Mouse (Mus musculus): ENCODE measurements around the gene Gm10197. TPM values are rescaled to one million over a fixed set of nuclear protein-coding genes. Genes with fewer than 3 reads are reported as not detected.

The Gm10197 gene
- total RNA-seq, 2 experiments from 2014 or later, result not detected

DNA sequence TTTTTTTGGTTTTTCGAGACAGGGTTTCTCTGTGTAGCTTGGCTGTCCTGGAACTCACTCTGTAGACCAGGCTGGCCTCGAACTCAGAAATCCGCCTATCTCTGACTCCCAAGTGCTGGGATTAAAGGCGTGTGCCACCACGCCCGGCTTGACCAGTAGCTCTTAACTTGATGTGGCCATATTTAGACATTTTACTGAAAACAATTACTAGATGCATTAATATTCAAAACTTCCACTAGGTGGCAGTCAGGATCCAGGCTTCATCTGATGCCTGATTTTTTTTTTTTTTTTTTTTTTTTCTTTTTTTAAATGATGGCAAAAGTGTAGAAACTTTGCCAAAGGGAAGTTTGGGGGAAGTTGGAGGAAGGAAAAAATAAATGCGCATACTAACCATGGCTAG is 23.0 kb upstream of the Gm10197 start:
- DNase-seq (ENCODE audit: low spot score in 2 of 2), result peak in 1 of 2 experiments; percentile 77

DNA sequence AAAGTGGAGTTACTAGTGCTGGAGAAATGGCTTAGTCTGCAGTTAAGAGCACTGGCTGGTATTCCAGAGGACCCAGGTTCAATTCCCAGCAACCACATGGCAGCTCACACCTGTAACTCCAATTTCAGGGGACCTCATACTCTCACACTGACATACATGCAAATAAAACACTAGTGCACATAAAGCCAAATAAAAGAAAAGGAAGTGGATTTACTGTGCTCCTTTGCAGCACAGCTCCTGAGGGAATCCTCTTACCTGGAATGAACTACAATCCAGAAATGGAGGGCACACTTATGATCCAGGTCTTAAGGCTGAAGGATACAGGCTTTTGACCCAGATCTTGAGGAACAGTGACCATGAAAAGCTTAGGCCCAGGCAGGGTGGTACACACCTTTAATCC is 22.1 kb upstream of the Gm10197 start:
- no peak for DNase-seq (ENCODE audit: low spot score in 2 of 2)

DNA sequence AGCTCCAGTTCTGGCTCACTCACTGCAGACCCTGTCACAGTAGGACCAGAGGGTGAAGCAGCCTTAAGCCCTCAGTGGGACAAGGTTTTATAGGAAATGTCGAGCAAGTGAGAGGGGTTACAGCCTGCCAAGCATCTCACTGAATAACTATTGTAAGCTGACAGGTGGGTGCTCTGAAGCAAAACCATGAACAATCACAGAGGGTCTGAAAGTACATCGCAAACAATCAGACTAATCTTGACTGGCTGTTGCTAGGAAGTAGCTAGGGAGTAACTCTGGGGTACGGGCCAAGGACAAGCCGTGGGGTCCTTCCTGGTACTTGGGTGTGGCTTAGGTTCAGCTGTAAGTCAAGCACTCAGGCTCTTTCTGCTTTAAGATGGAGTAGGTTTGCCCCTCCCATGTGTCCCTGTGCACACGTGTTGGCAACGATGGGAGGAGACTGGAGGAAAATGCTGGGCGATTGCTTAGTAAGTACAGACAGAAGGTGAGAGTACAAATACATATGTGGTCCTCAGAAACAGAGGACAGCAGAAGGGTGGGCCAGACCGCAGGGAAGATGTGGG is 21.3 kb upstream of the Gm10197 start:
- DNase-seq (ENCODE audit: low spot score in 2 of 2), result no peak

DNA sequence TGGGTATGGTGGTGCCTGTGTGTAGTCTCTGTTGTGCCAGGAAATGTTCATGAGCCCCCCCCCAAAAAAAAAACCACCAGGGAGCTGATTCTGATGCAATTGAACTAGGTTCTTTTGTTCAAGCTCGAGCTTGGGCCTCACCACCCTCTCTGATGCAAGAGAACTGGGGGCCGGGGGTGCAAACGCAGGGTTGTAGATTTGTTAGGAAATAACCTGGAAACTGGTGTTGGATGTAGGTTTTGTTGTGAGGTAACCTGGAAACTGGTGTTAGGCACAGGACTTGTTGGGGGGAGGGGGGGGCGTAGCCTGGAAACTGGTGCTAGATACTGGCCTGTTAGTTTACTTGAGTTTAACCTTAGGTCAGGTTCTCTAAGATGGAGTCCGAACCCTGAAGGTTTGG is 20.2 kb upstream of the Gm10197 start:
- DNase-seq (ENCODE audit: low spot score in 2 of 2), result no peak

DNA sequence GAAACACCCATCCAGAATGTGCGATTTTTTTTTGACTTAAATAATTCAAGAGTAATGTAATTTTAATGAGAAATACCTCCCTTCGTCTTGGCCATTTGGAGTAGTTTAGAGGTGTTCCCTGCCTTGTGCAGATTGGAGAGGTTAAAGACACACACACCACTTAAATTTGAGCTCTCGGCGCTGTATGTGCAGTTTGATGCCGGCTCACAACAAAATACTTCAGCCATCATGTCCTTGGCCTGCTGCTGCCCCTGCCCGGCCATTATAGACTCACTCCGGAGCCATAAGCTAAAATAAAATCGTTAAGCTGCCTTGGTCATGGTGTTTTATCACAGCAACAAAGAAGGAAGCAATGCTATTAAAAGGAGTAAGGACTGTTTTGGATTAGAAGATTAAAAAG is 19.8 kb upstream of the Gm10197 start:
- no peak for DNase-seq (ENCODE audit: low spot score in 2 of 2)

DNA sequence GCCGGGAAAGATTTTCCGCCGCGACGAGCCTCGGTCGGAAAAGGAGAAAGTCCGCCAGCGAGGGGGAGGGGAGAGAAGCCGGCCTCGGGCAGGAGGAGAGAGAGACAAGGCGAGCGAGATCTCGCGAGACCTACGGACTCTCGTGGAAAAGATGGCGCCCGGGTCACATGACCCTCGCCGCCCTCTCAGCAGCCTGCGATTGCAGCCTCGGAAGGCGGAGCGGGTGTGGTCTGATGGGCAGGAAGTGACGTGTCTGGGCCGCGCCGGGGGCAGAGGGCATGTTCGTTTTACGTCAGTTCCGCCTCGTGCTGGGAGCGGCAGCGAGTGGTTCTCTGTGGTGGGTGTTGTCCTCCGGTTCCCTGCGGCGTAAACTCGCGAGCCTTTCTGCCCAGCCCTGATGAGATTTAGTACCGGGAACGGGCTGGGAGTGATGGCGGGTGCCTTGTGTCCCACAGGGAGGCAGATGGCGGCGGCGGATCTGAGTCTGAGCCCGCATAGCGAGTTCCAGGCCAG is 19.0 kb upstream of the Gm10197 start, which contains the start of gene Smndc1:
Smndc1 (minus strand) TSS at position 84 of the 513 bp plus-strand sequence.
- DNase-seq (ENCODE audit: low spot score in 2 of 2), result peak; percentile 98 to 99

DNA sequence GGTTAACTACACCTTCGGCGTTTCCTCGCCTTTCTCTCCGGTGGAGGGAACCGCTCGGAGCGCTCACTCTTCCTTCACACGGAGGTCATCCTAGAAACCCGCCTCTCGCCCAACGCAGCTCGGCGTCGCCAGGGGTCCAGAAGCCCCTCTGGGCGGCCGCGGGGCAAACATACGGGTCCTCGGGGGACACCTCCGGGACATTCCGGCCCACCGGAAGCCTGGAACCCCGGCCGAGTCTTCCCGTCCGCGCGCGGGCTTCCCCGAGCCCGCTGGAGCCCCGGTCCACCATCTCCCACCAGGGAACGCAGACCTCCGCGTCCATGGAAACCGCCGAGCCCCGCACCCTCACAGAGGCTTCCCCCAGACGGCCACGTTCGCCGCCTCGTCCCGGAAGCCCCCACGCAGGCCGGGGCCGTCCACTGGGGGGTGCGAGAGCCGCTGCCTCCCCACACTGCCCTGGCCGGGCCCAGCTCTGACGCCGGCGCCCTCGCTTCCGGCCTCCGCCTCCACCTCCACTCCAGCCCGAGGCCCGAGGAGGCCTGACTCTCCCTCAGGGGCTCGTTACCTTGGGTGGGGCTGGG is 18.4 kb upstream of the Gm10197 start:
- no peak for DNase-seq (ENCODE audit: low spot score in 2 of 2)

DNA sequence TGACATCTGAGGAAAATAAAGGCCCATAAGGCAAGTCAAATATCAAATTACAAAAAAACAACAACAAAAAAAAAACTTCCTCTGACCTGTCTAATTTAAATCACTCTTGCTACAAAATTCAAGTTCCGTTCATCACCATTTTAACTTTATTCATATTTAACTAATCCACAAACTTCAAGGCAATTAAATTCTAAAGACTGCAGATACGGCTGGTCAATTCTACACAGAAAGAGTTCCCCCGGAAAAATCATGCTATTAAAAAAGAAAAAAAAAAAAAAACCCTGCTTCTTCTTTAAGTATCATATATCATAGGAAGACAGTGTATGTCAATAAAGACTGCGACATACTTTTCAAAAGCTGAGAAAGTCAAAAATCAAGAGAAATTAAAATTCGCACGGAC is 17.9 kb upstream of the Gm10197 start:
- no peak for DNase-seq (ENCODE audit: low spot score in 2 of 2)

DNA sequence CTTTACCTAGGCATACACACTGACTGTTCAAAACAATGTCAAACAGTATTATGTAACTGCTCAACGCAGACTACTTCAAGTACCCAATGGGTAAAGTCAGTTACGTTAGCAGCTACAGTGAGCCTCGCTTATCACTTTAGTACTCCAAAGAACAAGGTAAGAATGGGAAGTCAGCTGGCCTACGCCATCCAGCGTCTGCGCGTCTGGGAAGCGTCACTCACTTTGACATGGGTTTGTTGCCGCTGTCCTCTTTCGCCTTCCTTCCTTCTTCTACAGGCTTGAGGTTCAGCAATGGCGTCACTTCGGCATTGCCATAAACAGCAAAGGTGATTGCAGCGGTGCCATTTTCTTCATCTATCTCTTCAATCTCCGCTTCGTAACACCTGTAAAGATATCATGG is 11.8 kb upstream of the Gm10197 start:
- no peak for DNase-seq (ENCODE audit: low spot score in 2 of 2)

DNA sequence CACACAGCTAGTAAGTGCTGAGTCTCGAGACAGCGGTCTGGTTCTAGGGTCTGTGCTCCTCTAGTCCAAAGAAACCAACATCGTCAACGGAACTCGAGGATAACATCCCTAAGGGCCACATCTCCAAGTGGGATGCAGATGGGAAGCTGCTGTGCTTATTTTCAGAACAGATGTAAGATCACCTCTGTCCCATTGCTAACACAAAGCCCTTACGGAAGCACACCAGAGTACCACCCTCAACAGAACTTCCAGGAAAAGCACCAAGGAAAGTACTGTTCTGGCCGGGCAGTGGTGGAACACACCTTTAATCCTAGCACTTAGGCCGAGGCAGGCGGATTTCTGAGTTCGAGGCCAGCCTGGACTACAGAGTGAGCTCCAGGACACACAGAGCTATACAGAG is 6.9 kb upstream of the Gm10197 start:
- no peak for DNase-seq (ENCODE audit: low spot score in 2 of 2)

DNA sequence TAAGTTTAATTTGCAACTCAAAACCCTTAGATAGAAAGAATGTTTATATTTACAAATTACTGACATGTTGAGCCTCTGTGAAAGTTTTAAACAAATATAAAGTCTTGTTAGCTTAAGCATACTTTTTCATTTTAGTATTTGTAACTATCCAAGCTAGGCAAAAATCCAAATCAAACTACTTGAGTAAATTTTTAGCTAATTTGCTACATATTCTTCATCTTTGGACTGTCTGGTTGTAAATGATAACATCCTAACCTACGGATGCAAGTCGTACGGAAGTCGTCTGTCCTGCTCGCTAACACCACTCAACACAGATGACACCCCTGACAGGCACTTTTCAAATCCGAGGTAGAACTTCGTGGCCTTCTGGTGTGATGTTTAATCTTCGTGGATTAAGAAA is 6.1 kb upstream of the Gm10197 start:
- DNase-seq (ENCODE audit: low spot score in 2 of 2), result no peak

DNA sequence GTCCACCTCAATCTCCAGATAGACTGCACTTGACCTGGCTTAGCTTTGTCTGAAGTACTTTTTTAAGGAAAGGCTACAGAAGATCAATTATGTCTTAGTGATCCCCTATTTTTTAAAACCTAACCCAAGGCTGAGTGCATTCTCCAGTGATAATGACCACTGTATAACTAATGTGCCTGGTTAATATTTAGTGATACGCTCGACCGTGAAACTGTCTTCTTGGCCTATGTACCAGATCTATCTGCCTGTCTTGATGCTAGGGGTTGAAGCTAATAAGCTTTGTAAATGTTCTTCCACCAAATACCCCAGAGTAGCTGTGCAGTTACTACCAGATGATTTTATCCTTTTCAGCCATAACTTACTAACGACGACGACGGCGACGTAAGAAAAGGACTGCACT is 4.2 kb upstream of the Gm10197 start:
- no peak for DNase-seq (ENCODE audit: low spot score in 2 of 2)

DNA sequence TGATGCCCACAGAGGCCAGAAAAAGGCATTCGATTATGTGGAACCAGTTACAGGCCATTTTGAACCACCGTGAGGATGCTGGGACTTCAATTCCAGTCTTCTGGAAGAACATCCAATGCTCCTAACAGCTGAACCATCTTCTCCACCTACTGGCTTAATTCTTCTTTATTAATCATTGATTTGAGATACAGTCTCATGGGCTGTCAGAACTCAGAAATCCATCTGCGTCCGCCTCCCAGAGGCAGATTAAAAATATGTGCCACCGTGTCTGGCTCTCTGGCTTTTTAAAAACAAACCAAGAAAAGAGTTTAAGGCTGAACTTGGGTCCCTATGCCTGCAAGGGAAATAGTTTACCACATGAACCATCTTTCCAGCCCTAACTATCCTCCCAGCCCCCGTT is 3.7 kb upstream of the Gm10197 start:
- no peak for DNase-seq (ENCODE audit: low spot score in 2 of 2)

DNA sequence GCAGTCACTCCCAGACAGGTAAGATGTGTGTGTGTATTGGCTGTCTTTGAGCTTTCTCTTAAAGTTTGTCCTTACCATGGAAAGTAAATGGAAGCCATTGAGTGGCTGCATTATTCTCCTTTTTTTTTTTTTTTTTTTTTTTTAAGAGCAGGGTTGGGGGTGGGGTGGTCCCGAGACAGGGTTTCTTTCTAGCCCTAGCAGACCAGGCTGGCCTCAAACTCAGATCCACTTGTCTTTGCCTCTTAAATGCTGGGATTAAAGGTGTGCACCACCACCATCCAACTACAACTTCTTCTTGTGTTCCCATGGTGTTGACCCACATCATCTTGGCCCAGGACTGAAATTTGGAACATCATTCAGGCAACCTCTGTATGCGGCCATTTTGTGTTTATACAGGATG is 2.0 kb upstream of the Gm10197 start:
- no peak for DNase-seq (ENCODE audit: low spot score in 2 of 2)

DNA sequence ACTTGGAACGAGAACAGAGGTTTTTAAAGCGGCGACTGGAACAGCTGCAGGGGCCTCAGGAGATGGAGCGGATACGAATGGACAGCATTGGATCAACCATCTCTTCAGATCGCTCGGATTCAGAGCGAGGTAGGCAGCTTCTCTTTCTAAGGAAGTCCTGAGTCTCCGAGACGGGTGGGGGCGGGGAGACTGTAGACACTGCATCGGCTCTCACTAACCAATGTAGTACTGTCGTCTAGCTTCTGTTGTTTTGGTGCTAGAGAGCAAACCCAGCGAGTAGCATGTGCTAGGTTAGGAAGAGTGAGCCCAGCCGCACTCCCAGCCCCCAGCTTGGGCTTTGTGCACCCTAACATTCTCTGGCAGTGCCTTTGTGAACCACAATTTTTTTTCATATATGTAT is 1.3 kb downstream of the Gm10197 start:
- no peak for DNase-seq (ENCODE audit: low spot score in 2 of 2)

DNA sequence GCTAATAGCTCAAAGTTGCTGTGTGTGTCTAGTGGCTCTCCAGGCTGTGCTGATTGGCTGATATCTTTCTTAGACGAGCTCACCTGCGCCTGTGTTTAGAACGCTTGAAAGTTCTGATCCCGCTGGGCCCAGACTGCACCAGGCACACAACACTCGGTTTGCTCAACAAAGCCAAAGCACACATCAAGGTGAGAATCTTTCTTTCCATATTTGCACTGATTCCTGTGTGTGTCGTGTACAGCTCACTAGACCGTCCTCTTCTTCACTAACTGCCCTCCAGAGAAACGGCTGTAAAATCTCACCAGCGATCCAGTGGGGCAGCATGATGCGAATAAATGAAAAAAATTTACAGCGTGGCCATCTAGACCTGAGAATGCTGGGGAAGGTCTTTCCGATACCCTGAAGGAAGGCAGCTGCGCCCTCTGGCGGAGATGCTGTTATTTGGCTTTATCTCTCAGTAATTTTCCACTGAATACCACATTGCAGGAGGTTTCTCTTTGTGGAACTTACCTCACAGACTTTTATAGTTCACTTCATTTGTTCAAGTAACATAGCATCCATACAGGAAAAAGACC is 2.0 kb downstream of the Gm10197 start:
- peak; percentile 80 to 88 for DNase-seq (ENCODE audit: low spot score in 2 of 2)

DNA sequence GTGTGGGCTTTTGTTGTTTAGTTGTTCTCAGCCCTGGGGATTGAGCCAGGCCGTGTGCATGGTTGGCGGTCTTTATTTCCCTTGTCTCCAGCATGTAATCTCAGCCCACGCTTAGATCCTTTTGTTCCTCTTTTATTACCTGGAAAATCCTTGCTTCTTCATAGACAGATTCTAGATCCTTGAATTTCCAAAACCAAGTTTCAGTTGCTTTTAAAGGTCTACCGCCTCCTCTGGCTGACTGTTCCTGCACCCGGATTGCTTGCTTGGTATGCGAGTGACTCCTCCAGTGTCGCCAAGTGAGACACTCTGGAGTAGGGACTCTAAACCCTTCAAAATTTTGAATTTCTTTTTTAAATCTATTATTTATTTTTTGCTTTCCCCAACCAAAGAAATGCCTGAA is 4.7 kb downstream of the Gm10197 start:
- DNase-seq (ENCODE audit: low spot score in 2 of 2), result no peak

DNA sequence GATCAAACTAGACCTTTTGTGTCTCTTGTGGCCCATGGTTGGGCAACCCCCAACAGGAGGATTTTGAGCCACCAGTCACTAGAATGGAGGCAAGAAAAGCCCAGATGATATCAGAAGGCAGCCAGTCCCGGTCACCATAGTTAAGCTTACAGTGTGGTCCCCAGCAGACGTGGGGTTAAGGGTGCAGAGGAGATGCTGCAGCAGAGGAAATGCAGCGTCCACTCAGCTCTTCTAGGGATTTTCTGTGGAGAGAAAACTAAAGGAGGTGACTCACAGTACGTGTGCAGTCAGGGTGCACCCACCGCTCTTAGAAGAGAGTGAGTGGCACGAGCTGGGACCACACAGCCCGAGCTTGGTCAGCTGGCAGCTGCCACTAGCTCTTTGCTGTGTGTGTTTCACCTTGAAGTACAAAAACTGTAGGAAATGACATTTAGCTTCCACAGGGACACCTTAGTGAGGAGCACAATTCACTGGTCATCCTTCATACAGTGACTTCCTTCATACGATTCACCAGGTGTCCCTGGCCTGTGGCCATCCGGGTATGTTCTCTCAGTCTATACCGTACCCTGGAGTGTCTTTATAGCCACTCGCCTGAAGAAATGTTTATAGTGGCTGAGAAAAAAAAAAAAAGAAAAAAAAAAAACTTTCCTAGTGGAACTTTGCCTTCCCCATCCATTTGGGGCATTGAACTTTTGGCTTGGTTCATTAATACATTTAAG is 5.3 kb downstream of the Gm10197 start:
- no peak for DNase-seq (ENCODE audit: low spot score in 2 of 2)

DNA sequence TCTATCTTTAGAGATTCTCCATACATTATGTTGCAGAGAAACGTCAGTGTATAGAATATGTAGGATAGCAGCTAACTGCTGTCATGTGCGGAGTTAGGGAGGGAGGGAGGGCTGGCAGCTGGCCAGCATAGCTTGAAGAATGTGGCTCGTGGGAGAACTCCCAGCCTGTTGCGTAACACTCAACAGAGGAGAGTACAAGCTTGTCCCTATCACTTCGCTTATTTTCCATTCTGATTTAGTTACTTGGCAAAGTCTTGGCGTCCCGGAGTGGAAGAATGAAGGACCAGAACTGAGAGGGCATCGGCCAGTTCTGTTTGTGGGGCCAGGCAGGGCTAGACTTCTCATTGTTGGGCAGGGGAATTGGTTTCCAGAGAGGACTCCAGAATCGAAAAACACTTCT is 6.6 kb downstream of the Gm10197 start:
- DNase-seq (ENCODE audit: low spot score in 2 of 2), result peak in 1 of 2 experiments; percentile 73

DNA sequence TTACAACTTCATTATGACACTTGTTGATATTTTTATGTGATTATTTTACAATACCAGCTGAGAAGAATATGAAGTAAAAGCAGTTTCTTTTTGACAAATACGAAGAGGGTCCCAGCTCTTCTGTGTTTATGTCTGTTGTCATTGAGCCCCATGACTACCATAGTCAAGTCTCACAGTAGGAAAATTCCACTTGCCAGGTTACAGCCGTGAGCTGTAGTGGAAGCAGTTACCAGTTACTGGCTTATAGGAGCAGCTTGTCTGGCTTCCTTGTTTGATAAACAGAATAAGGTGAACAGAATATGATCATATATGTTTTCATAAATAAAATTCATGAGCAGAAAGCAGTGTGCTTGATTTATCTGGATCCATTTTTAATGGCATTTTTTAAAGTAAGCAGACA is 7.0 kb downstream of the Gm10197 start:
- no peak for DNase-seq (ENCODE audit: low spot score in 2 of 2)

DNA sequence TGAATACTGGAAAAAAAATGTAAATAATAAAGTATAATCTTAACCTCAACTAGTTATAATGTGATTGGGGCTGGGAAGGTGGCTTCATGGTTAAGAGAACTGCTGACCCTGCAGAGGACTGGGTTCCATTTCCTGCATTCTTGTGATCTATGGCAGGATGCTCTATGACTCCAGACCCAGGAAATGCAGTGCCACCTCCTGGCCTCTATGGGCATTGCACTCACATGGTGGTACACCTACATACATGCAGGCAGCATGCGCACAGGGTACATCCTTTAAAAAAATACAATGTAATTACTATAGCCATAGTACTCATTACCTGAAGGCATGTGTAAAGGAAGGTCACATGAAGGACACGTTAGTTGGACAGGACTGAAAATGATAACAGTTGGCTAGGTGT is 8.6 kb downstream of the Gm10197 start:
- DNase-seq (ENCODE audit: low spot score in 2 of 2), result no peak

DNA sequence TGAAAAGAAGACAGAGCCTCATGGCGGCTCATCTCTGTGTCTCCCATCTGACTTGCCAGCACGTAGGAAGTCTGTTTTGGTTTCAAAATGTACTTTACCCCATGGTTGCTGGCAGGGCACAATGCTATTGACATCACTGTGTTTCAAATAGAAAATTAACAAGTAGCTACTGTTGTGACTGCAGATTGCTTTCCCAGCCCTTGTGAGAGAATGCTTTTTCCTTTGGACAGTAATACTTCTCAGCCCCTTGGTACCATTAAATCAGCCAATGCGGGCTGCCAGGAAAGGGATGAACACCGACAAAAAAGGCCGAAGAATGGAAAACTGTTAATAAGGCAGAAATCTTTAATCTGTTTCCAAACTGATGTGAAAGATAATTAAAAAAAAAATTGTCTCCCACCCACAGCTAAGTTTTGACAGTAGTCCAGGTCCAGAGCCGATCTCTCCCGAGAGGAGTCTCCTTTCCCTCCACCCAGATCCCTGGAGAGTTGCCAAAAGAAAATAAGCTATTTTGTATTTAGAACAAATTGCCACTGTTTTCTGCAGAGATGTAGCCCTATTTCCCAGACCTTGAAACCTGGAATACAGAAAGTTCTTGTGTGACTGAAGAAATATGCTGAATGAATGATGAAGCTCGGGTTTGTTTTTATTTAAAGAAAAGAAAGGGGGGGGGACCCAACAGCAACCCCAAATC is 11.2 kb downstream of the Gm10197 start:
- peak; percentile 52 to 86 for DNase-seq (ENCODE audit: low spot score in 2 of 2)
